Mouse (Mus musculus) left cerebral cortex, postnatal 36 days (tissue): ENCODE measurements at regions not wholly inside any gene's neighbourhood (a gene's known extent, or its start where the extent isn't known, plus 50 kb on each side); places are given as distances from the start of the nearest gene placed in this dataset.

Source experiments
- DNase-seq, 2 experiments: peaks; one replicate each; pipeline ENCODE4 v3.0.0; 2021 to 2022; ENCODE audit warnings: low spot score in 2 of 2, mixed read lengths in 1 of 2
- intact Hi-C: fragments of 180-260 bp; cut with DNase I; formaldehyde crosslinking; loops from one replicate; pipeline ENCODE4 v1.15.1; 2025

DNA sequence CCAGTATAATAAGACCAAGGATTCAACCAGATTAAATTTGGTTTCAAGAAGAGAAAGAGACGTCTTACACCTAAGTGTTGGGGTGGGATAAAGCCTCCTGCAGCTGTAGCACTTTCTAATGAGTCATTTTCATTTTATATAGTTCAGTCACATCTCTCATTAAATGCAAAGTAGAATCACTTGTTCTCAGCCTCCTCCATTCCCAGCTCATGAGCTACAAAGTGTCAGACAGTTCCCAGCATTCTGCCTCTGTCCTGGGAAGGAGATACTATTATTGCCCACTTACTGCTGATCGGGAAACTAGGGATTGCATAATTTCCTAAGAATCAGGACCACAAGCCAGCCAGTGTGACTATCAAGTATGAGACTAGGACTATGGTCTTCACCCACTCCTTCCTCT, 158.9 kb downstream of the Tph2 start:
- DNase-seq, result no peak
- intact Hi-C loops, result no loop called here

DNA sequence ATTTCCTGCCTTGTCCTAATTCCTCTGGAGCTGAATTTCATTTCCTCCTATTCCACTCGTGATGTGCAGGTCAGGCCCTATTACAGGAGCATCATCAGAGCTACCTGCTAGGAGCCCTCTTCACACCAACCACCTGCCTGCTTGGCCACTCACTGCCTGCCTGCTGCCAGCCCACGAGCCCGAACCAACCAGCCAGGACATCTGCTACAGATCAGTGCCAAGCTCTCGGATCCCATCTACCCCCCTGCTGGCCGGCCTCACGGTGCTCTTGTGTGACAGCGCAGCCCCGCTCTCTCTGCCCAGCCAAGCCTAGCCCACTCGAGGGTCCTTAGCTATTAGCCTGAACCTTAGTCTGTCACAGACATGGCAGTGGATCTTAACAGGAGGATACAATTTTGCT, 165.4 kb downstream of the Tph2 start:
- no peak for DNase-seq
- intact Hi-C loops, result no loop called here

DNA sequence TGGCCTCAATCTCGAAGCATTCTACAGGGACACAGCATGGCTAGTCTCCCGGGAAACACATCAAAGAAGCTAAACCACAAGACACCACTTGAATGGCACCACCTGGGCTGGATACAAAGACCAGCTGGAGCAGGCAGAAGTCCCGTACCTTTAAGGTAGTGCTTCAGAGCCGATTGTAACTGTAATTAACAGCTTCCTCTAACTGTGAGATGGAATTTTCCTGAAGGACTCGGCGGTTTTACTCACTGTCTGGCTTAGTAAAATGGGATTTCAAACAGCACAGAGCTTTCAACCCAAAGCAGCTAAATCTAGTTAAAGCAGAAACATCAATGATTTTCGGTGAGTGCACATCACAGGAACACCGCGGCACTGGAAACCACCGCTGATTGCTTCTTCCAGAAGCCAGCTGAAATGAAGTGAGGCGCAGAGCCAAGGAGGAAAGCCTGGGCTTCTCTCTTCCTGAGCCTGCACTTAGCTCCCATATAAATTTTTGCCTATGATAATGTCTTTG, 171.3 kb downstream of the Tph2 start:
- DNase-seq, result peak; percentile 26 to 31
- intact Hi-C loops, result no loop called here

DNA sequence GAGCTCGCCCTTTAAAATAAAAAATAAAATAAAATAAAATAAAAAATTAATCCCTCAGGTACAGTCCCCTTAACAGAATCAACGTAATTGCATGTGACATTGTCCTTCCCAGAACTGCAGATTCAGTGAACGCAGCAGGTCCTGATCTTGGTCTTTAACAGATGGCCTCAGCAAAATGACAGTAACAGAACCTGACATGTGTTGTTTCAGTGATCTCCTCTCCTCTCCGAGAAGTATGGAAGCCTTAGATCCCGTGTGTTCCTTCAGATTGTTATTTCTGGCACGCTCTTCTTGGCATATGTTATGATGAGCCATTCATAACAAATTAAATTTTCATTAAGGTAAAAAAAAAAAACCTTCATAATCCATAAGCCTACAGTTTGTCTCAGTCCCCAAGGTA, 171.9 kb downstream of the Tph2 start:
- intact Hi-C loops, result no loop called here
- no peak for DNase-seq

DNA sequence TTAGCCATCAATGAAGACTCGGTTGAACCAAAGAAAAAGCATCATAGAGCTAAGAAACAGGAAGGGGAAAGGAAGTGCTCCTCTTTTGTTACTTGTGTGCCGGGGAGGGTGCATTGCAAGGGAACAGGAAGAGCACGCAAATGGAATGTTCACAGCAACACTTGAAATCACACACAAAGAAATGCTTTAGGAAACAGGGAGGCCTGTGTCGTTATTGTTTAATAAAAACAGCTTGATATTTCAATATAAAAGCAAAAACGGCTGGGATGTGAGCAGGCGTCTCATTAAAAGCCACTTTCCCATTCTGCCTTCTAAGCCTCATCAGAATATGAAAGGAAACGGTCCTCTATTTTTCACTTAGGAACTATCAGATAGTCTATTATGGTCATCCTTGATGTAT, 172.5 kb downstream of the Tph2 start:
- intact Hi-C loops, result no loop called here
- no peak for DNase-seq

DNA sequence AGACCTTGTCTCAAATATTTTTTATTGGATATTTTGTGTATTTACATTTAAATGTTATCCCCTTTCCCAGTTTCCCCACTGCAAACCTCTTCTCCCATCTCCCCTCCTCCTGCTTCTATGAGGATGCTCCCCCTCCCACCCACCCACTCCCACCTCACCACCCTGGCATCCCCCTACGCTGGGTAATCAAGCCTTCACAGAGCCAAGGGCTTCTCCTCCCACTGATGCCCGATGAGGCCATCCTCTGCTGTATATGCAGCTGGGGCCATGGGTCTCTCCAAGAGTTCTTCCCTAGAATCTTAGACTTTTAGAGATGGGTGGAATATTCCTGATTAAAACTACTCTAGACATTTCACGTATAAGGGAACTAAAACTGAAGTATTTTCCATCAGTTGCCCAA, 172.9 kb downstream of the Tph2 start:
- intact Hi-C loops, result no loop called here
- DNase-seq, result no peak

DNA sequence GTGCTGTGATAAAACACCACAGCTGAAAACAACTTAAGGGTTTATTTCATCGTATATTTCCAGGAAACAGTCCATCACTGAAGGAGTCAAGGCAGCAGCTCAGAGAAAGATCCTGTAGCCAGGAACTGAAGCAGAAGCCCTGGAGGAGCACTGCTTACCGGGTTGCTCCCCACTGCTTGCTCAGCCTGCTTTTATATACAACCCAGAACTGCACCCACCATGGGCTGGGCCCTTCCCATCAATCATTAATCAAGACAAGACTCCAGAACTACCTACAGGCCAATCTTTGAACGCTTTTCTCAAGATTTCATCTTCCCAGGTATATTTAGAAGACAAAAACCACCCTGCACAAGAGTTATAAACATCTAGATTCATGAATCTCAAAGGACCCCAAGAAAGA, 188.4 kb downstream of the Tph2 start:
- no peak for DNase-seq
- intact Hi-C loops, result no loop called here

DNA sequence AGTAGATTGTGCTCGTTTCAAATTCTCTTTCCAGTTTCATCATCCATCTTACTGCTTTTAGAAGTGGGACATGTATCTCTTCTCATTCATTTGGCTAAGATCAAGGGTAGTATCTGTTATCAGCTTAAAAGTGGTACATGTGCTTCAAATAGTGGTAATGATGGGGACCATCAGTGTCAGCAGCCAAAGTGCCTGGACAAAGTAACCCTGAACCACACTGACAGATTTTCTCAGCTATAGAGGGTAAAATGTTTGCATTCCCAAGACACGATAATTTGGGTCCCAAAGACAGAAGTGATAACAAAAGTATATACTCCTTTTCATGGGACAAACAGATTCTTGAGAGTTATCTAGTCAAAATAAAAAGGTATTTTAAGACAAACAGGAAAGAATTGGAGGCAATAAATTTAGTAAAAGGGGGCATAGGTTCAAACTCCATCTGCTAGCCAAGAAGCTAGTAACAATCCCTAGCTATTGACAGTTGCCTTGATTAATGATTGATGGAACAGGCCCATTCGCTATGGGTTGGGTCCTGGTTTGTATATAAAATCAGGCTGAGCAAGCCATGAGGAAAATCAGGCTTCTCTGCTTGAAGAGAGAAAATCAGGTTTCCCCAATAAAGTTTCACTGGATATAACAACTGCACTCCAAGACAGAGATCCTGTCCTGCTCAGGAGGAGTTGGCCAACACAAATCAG, 189.5 kb downstream of the Tph2 start:
- intact Hi-C loops, result no loop called here
- DNase-seq, result no peak

DNA sequence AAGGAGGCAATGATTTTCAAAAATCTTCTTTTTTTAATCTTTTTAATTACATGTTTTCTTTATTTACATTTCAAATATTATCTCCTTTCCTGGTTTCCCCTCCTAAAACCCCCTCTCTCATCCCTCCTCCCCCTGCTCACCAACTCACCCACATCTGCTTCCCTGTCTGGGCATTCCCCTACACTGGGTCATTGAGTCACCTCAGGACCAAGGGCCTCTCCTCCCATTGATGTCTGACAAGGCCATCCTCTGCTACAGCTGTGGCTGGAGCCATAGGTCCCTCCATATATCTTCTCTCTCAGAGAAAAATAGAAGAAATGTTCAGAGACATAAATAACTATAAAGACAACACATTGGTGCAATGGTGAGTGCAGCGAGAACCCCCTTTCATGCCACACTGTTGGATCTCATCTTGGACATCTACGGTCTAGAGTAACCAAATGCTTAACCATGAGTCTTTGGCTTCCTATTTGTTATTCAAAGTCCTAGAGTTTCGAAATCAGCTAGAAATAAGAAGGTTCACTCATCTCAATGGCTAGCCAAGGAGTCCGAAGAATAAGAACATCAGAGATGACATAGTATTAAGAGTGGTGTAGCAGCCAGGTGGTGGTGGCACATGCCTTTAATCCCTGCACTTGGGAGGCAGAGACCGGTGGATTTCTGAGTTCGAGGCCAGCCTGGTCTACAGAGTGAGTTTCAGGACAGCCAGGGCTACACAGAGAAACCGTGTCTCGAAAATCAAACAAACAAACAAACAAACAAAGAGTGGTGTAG, 186.5 kb upstream of the Trhde start:
- DNase-seq, result no peak

DNA sequence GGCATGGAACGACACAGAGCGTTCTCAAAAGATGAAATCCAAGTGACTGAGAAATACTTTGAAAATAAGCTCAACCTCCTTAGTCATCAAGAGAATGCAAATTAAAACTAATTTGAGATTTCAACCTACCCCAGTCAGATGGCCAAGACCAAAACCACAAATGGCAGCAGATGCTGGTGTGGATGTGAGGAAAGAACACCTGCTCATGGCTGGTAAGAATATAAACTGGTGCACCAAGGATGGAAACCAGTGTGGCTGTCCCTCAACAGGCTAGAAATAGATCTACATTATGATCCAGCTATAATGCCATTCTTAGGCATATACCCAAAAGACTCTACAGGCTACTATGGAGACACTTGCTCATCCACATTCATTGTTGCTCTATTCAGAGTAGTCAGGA, 170.3 kb upstream of the Trhde start:
- no peak for DNase-seq

More for the DNA sequence above, 186.5 kb upstream of the Trhde start:
- intact Hi-C loops, result no loop called here

DNA sequence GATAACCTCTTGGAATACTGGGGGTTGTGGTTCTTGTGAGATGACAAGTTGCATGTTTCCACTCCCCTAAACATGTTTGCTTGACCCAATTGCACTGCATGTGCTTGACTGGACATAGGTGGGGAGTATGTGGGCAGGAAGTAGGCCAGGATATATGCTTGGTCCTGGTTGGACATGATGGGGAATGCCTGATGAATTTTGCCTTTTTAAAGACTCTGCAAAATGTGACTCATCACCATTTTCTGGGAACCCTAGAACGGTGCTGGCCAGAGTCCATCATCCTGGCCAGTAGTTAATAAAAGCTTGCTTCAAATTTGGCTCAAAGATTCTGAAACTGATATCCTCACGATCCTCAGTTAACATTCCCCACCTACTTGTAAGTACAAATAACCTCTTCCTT, 161.5 kb upstream of the Trhde start:
- intact Hi-C loops, result no loop called here
- DNase-seq, result no peak

More for the DNA sequence above, 170.3 kb upstream of the Trhde start:
- intact Hi-C loops, result no loop called here

DNA sequence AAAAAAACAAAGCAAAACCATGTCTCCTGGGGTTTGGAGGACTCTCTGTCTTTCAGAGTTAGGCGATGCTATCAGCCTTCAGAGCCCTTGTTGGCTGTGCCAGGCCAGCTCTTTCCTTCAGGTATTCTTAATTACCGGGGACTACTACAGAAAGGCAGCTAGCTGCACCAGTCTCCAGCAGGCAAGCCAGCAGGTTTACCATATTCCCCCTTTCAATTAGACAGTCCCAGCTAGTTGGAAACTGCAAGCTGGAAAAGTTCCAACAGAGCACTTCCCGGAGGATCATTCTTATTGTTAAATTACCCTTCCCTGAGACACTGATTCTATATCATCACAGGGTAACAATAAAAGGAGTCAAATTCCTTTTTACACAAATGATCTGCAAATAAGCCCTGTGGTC, 155.8 kb upstream of the Trhde start:
- intact Hi-C loops, result no loop called here

DNA sequence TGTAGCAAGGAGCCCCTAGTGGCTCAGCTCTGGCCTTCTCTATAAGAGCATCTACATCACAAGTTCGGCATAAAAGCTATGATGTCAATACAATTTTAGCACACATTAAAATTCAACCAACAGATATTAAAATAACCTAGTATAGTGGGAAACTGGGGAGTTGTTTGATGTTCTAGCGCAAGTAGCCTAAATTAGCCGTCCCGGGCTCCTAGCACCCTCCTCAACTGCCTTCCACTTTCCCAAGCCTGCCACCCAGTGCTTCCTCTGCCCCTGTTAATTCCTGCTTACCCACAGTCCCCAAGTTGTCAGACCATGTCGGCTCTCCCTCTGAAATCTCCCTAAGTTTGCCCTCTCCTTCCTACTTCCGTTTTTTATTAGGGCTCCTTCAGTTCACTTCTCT, 154.2 kb upstream of the Trhde start:
- intact Hi-C loops, result no loop called here
- no peak for DNase-seq

More for the DNA sequence above, 155.8 kb upstream of the Trhde start:
- no peak for DNase-seq

DNA sequence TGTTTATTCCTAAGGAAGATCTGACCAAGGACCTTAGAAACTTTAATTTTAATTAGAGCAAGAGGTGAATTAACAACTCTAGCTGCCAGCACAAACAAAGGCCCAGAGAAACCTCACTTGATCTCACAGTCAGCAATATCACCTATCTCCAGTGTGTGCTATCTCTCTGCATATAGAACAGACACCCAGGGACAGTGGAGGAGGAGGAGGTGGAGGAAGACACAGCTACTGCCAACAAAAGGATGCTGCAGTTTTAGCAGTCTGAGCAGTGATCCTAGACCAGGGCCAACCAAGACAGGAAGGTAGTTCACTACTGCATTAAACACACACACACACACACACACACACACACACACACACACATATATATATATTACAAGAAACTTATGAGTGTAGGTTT, 153.5 kb upstream of the Trhde start:
- DNase-seq, result no peak

DNA sequence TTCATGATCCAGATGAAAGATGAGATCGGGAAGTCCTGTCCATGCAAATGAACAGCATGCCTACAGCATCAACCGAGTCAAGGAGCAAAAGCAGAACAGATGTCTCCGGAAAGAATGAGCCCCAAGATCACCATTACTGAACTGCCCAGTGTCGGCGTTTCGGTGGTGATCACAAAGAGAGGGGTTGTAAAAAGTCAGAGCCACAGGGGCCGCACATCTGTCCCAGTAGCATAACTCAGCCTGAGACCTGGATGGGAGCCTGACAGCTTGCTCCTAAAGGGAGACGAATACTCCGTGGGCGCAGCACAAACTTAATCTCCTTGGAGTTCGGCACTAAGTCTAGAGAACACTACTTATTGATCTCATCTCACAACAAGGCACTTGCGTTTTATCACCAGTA, 151.3 kb upstream of the Trhde start:
- no peak for DNase-seq
- intact Hi-C loops, result no loop called here

More for the DNA sequence above, 153.5 kb upstream of the Trhde start:
- intact Hi-C loops, result no loop called here

DNA sequence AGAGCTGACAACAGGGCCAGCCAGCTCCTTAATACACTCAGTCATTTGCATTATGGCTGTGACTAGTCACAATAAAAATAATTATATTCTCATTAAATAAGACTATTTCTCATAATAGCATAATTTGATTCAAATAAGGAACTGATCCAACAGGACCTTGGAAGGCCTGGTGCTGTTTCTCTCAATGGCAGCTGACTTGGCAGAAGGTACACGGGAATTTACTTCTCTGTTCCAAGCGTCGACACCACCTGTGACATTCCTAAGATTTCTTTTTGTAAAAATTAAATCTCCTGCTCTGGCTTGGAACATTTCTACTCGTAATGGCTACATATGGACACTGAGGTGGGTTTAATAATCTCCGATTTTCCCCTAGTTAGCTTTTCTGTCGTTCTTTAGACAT, 147.1 kb upstream of the Trhde start:
- intact Hi-C loops, result no loop called here
- DNase-seq, result no peak

DNA sequence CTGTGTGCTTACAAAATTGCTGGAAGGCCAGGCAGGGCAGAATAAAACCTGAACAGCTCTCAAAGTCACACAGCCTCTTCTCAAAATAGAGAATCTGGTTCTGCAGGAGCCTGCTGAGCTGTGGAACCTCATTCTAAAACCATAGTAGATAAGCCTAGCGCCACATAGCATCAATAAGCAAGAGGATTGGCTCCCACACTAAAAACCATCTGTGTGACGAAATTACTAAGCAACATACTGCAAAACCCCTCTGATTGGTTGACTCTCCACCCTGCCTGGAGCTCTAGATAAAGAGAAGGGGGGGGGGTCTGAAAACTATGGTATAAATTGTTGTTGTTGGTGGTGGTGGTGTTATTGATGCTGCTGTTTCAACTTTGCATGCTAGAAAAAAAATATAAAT, 122.6 kb upstream of the Trhde start:
- no peak for DNase-seq

DNA sequence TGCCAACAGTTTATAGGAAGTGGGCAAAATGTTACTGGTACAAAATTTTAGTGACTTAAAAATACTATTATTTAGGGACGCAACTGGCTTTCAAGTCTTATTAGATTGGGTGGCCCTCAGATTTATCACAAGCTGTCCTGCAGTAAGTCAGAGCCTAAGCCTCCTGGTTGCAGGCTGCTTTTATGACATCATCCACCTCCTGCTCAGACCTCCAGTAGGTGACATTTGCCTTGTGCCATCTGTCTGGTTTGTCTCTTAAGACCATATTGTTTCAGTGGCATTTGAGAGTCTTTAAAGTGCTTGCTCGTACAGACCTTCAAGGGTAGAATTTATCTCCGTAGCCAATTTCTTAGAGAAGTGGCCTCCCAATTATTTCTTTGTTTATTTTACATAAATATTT, 111.9 kb upstream of the Trhde start:
- DNase-seq, result no peak
- intact Hi-C loops, result no loop called here

More for the DNA sequence above, 122.6 kb upstream of the Trhde start:
- intact Hi-C loops, result no loop called here

DNA sequence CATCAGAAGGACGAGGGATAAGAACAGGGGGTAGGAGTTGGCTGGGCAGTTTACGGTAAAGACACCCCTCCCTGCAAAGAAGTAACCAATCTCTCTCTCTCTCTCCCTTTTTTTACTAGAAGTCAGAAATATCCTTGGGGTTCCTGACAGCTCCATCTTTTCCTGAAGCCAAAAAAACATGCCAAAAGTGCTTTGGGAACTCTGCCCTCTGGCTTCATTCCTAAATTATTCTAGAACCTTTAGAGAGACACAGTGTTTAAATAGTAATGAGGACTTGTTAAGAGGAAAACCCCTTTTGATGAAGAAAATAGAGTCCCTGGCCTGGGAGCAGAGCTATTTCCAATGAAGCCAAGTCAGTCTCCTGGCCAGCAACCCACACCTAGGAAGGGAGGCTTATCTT, 89.8 kb upstream of the Trhde start:
- DNase-seq, result no peak
- intact Hi-C loops, result no loop called here

DNA sequence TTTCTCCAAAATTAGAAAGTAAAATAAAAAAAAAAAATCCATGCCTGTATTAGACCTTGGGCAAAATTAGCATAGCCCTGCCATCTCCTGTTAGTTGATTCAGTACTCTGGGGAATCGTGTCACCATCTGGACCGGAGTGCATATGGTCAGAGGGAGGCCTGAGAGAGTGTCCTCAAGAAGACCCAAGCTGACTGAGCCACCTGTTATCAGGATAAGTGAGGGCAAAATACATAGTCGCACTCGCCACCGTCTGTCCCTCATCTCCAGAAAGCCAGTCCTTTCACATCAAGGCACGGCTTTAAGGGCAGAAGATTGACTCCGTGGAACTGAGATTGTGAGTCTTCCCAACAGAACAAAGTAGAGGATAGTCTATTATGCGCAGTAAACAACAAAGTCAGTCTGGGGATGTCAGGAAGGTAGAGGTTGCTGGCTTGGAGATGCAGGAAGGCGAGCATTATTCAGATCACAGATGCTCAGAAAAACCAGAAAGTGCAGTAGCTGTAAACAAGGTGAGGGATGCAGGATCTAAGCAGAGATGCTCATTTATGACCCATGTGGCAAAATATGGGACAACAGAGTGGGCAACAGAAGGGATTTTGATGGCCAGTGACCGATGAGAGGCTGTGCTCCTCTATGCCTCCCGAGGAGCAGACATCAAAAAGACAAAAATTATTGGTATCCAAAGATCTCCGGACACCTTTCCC, 88.8 kb upstream of the Trhde start:
- intact Hi-C loops, result no loop called here
- DNase-seq, result no peak

DNA sequence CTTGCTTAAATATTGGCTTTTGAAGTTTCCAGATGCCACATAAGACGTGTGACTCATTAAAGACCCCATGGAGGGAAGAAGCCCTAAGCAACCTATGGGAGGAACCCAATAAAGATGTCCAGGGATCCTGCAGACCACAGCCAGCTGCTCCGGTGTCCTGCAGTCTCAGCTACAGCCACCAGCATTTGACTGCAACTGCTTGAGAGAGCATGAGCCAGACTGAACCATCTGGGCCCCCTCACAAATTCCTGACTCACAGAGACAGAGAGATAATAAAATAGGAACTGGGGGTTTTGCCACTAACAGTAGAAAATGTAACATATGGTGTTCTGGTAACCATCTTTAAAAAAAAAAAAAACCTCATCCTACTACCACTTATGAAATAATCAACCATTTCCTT, 69.1 kb upstream of the Trhde start:
- peak; percentile 47 to 52 for DNase-seq
- intact Hi-C loops, result no loop called here
